Mouse (Mus musculus) limb, embryonic 11.5 days (tissue): ENCODE data around the gene Zfp3. TPM values are rescaled to one million over a fixed set of nuclear protein-coding genes. Genes with fewer than 3 reads are reported as not detected.
"Not testable (repeated sequence)": the region's sequence is repeated elsewhere in the genome, so short reads cannot be mapped to it uniquely, and the experiment has no call there.

ENCODE experiments used
- ATAC-seq: fragments of 200-750 bp; cut with Nextera tagmentation; 2 replicates; pipeline ENCODE4 v1.8.0; 2017; ENCODE audit warnings: low read depth; ENCODE audit not compliant: insufficient number of reproducible peaks, low FRiP score, low TSS enrichment
- DNase-seq: peaks from one replicate; pipeline ENCODE4 v3.0.0-alpha.2; 2015; ENCODE audit warnings: low spot score
- H3K27ac ChIP-seq: fragments of 300-500 bp; sonication (generic); replicated peaks from 2 replicates; pipeline ENCODE4 v1.5.1; 2014; ENCODE audit warnings: low read depth, mild to moderate bottlenecking, low read length
- H3K27me3 ChIP-seq: fragments of 300-500 bp; sonication (generic); 2 replicates; pipeline ENCODE4 v1.6.1; 2014; ENCODE audit warnings: mild to moderate bottlenecking, low read length, mixed read lengths; ENCODE audit not compliant: control insufficient read depth, insufficient read depth
- H3K36me3 ChIP-seq: fragments of 300-500 bp; sonication (generic); 2 replicates; pipeline ENCODE4 v1.6.1; 2014; ENCODE audit warnings: mild to moderate bottlenecking, low read length, moderate library complexity, mixed read lengths; ENCODE audit not compliant: control insufficient read depth, insufficient read depth
- H3K4me1 ChIP-seq: fragments of 300-500 bp; sonication (generic); 2 replicates; pipeline ENCODE4 v1.6.1; 2014; ENCODE audit warnings: low read length, mixed read lengths; ENCODE audit not compliant: control insufficient read depth, insufficient read depth
- H3K4me2 ChIP-seq: fragments of 300-500 bp; sonication (generic); 2 replicates; pipeline ENCODE4 v1.6.1; 2014; ENCODE audit warnings: low read depth, mild to moderate bottlenecking, moderate library complexity; ENCODE audit not compliant: severe bottlenecking
- H3K4me3 ChIP-seq: fragments of 300-500 bp; sonication (generic); 2 replicates; pipeline ENCODE4 v1.5.1; 2014; ENCODE audit warnings: low read depth, low read length
- H3K9ac ChIP-seq: fragments of 300-500 bp; sonication (generic); 2 replicates; pipeline ENCODE4 v1.6.1; 2014; ENCODE audit warnings: mild to moderate bottlenecking, low read length
- H3K9me3 ChIP-seq: fragments of 300-500 bp; sonication (generic); 2 replicates; pipeline ENCODE4 v1.6.1; 2016; ENCODE audit warnings: low read length; ENCODE audit not compliant: control insufficient read depth
- WGBS: fragments of 180-500 bp; shearing (Covaris S2); extraction: QIAGEN DNeasy Blood & Tissue Kit; methylation state at CpG from one replicate; pipeline ENCODE4 v1.1.7; 2014; 5-methylcytosine and 5-hydroxymethylcytosine counted together
- polyA plus RNA-seq: library from polyadenylated mRNA; unstranded; fragments of >200 nt; fragmentation: Nextera tagmentation; extraction: Ambion mirVana; gene quantifications from 2 replicates; pipeline ENCODE4 v1.2.1, GENCODE M21; 2014

Zfp3 gene
- polyA plus RNA-seq, 1 experiment from 2014 or later = 5.8 TPM

DNA sequence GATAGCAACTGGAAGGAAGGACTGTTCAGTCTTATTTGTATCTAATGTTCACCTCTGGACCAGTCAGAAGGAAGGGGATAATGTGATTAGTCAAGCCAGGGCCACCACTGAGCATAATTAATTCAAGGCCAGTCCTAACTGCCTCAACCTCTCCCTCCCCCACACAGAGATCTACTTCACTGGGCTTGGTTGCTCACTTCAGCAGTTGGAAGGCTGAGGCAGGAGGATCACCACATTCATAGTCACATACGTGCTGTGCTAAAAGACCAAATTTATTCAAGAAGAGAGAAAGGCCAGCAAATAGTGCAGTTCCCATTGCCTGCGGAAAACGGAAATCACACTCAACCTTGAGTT, 450 bp upstream of the Zfp3 start:
- WGBS = 27% methylated on average over 3 of the region's 3 CpGs
- no peaks in the 10 kb centered on the region for H3K27me3 ChIP-seq
- peak overlapping the region; percentile 79 for H3K9ac ChIP-seq
- peaks cover 3% of the 10 kb centered on the region; the same call in 1 of the 2 replicates for H3K4me1 ChIP-seq
- H3K9me3 ChIP-seq = 0 out of 2 replicates have a peak, but pooled peaks cover 2% of the 10 kb centered on the region
- ATAC-seq (no peak), DNase-seq (no peak)
- peak overlapping the region; percentile 80 for H3K4me3 ChIP-seq
- 0 out of 2 replicates have a peak overlapping the region, but pooled peaks have one; percentile 4 for H3K27ac ChIP-seq
- H3K4me2 ChIP-seq = peak overlapping the region; percentile 84; the same call in 1 of the 2 replicates
- H3K36me3 ChIP-seq = no peaks in the 10 kb centered on the region

DNA sequence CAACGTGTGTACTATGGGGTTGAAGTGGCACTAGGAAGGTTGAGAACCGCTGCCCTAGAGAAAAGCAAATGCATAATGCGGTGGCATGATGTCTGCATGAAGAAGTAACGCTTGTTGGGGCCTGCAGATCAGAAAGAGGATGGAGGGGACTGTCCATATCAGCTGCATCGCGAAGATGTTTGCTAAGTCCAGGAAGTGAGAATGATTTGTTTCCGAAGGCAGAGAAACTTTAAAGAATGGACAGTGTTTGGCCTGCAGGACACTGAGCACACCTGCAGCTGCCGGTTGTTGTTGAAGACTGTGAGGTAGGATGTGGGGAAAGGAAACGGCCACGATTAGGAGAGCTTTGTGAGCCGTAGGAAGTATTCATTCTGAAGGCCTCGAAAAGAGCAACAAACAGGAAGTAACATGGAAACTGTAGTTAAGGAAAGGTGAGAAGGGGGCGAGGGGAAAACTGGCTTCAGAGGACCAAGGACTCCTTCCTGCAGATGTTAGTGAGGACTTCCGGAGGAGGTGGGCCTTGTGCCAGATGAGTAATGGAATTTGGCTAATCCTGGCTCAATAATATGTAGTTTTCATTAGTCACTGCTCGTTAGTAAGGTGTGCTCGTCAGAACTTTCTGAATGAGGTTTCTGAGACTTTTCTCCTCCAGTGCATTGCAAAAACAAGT, 1.9 kb downstream of the Zfp3 start:
- Histone ChIP-seq H3K9ac (no peak overlapping the region), H3K27ac (no peak overlapping the region), H3K36me3 (no peaks in the 10 kb centered on the region), H3K9me3 (0 out of 2 replicates have a peak, but pooled peaks cover 2% of the 10 kb centered on the region), H3K4me1 (peaks cover 3% of the 10 kb centered on the region; the same call in 1 of the 2 replicates), H3K4me2 (no peak overlapping the region), H3K4me3 (no peak overlapping the region), H3K27me3 (no peaks in the 10 kb centered on the region)
- WGBS = 80% methylated on average over 16 of the region's 16 CpGs
- ATAC-seq = no peak
- DNase-seq = no peak

DNA sequence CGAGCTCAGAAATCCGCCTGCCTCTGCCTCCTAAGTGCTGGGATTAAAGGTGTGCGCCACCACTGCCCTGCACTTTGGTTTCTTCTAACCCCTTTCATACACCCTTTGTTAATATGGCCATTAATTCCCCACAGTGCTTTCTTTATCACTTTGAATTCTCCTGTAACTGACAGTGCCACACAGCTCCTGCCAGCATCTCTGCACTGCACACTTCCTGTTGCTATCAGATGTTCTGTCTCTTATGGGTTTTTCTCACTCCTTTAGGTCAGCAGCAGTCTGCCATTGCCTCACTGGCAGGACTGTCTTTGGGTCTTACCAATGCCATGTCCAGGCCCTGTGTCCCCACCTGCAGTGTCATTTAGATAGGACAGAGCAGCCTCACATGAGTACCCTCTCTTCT, 6.8 kb downstream of the Zfp3 start:
- DNase-seq (no peak), ATAC-seq (no peak)
- no peaks in the 10 kb centered on the region for H3K9me3 ChIP-seq
- no peaks in the 10 kb centered on the region for H3K27me3 ChIP-seq
- 91% methylated on average over 3 of the region's 3 CpGs for WGBS
- peaks cover 10% of the 10 kb centered on the region; the same call in 1 of the 2 replicates for H3K36me3 ChIP-seq
- H3K4me2 ChIP-seq = no peak overlapping the region
- H3K27ac ChIP-seq = no peak overlapping the region
- no peaks in the 10 kb centered on the region for H3K4me1 ChIP-seq
- no peak overlapping the region for H3K9ac ChIP-seq
- H3K4me3 ChIP-seq = no peak overlapping the region

- WGBS = 28% methylated on average over 17 of the region's 17 CpGs
- H3K27me3 ChIP-seq = no peaks in the 10 kb centered on the region
- no peak overlapping the region for H3K9ac ChIP-seq
- DNase-seq (peak; percentile 81), ATAC-seq (no peak)
- H3K36me3 ChIP-seq = peaks cover 3% of the 10 kb centered on the region; the same call in 1 of the 2 replicates
- no peaks in the 10 kb centered on the region for H3K4me1 ChIP-seq
- no peak overlapping the region for H3K27ac ChIP-seq
- no peak overlapping the region for H3K4me2 ChIP-seq
- no peaks in the 10 kb centered on the region for H3K9me3 ChIP-seq
- no peak overlapping the region for H3K4me3 ChIP-seq
These were observed 13.0 kb downstream of the Zfp3 start for GRCm38 (mm10) chr11:70776830-70777571.

GRCm38 (mm10) chr11:70777634-70778033, 13.6 kb downstream of the Zfp3 start:
- DNase-seq (no peak), ATAC-seq (no peak)
- H3K36me3 ChIP-seq = no peaks in the 10 kb centered on the region
- H3K9me3 ChIP-seq = no peaks in the 10 kb centered on the region
- no peak overlapping the region for H3K4me2 ChIP-seq
- H3K27ac ChIP-seq = no peak overlapping the region
- no peaks in the 10 kb centered on the region for H3K4me1 ChIP-seq
- H3K9ac ChIP-seq = no peak overlapping the region
- WGBS = 68% methylated on average over 6 of the region's 6 CpGs
- H3K27me3 ChIP-seq = no peaks in the 10 kb centered on the region
- no peak overlapping the region for H3K4me3 ChIP-seq

- not testable (repeated sequence) for H3K4me2 ChIP-seq, H3K36me3 ChIP-seq, H3K9me3 ChIP-seq, DNase-seq, H3K4me1 ChIP-seq, ATAC-seq, H3K4me3 ChIP-seq, H3K27me3 ChIP-seq, H3K27ac ChIP-seq, H3K9ac ChIP-seq
- 35% methylated on average over 6 of the region's 6 CpGs for WGBS
These were observed 14.0 kb downstream of the Zfp3 start for GRCm38 (mm10) chr11:70778058-70778457.

GRCm38 (mm10) chr11:70785908-70786307, 21.9 kb downstream of the Zfp3 start:
- Histone ChIP-seq H3K9ac (no peak overlapping the region), H3K36me3 (no peaks in the 10 kb centered on the region), H3K4me1 (no peaks in the 10 kb centered on the region), H3K4me3 (no peak overlapping the region), H3K4me2 (no peak overlapping the region), H3K9me3 (no peaks in the 10 kb centered on the region), H3K27ac (no peak overlapping the region), H3K27me3 (no peaks in the 10 kb centered on the region)
- WGBS = 69% methylated on average over 2 of the region's 2 CpGs
- ATAC-seq (no peak), DNase-seq (no peak)

DNA sequence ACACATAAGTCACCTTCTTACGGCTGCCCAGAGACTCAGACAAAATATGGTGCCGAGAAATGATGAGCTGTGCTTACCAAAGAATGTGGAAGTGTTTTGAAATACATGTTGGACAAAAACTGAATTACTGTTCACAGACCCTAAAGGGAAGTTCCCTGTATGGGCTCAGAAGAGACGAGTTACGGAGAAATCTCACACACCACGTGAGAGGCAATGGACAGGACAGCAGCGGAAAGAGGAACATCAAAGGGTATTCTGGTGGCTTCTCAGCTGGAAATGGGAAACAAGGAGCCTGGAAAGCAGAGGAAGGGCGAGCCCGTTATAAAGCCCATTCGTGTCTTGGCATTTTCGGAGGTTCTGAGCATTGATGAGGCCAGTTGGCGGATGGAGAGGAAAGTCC, 23.0 kb downstream of the Zfp3 start:
- no peak for ATAC-seq
- WGBS = 61% methylated on average over 11 of the region's 11 CpGs
- Histone ChIP-seq H3K4me2 (no peak overlapping the region), H3K27ac (no peak overlapping the region), H3K27me3 (no peaks in the 10 kb centered on the region), H3K4me1 (no peaks in the 10 kb centered on the region), H3K9me3 (no peaks in the 10 kb centered on the region), H3K9ac (no peak overlapping the region), H3K4me3 (no peak overlapping the region), H3K36me3 (no peaks in the 10 kb centered on the region)
- no peak for DNase-seq
